Mouse (Mus musculus) c-Kit-negative CD71-positive TER-119-positive erythroid progenitor cells, embryonic 14.5 days (primary cell): ENCODE results near the gene Btg2.

ENCODE experiments used
- DNase-seq: peaks from one replicate; pipeline ENCODE4 v3.0.0-alpha.2; 2013; ENCODE audit warnings: low read depth, low spot score

Btg2 gene

DNA sequence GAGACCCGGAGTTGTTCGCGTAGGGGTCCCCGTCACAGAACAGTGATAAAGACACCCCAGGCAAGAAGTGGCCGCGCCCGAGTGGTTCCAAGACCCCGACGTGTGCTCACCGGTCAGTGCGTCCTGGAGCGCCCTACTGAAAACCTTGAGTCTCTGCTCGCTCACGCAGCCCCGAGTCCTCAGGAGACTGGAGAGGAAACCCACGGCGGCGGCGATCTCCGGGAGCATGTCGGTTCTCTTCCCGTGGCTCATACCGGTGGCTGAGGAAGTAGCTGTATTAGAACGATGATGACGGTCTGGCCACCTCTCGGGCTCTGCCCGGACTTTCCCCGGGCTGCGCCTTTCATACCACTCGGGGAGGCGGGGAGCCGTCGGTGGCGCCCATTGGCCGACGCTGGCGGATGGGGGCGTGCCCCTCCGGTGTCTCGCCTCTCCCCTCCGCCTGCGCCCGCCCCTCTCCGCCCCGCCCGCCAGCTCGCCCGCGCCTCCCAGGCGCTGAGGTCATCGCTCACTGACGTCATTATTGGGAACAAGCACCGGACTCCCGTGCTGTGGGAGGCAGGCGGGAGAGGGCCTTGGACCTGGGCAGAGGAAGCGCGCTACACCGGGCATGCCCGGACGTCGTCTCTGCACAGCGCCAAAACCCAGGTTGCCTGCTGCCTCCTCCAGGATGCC is at the start of gene Btg2:
TSS of gene Btg2 (minus strand) at position 319 of the 675 bp plus-strand sequence.
- peak; percentile 95 for DNase-seq

DNA sequence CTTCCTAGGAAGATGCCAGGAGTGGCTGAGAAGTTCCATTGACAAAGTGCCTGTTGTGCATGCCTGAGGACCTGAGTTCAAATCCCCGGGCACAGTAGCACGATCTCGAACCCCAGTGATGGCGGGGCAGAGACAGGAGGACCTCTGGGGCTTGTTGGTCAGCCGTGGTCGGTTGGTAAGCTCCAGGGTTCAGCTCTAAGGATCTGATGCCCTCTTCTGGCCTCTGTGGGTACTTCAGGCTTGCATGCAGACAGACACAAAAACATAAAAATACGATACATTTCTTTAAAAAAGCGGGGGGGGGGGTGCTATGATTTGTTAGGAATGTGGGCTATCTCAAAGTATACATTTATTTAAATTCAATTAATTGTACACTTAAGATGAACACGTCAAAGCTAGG is 43.3 kb upstream of the Btg2 start:
- no peak for DNase-seq

DNA sequence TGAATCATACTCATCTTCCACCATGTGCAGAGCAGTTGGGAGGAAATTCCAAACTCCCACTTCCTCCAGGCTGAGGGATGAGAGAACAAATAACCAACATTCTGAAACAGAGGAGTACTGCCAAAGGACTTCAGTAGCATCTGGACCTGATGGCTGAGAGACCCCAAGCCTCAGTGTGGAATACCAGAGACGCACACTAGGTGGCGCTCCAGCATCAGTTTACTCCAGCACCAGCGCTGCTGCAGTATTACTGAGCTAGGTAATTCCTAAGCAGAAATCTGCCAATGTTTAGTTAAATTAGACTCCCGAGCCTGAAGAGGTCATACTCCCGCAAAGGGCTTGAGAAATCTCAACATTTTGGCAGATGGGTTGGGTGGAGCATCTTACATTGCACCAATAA is 41.3 kb upstream of the Btg2 start:
- peak; percentile 56 for DNase-seq

DNA sequence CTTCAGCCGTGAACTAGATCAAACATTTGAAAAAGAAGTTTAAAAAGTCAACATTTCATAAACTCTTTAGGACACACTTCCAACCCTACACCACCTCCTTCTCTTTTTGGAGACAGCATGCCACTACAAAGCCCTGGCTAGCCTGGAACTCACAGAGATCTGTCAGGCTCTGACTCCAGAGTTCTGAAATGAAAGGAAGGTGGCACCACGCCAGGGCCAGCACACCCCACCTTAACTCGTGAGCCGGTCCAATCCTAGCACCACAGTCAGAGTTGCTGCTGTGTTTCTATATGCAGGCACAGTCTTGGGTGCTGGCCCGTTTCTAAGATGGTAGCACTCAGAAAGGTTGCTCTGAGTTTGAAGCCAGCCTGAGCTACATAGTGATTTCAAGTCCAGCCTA is 38.2 kb upstream of the Btg2 start:
- no peak for DNase-seq

DNA sequence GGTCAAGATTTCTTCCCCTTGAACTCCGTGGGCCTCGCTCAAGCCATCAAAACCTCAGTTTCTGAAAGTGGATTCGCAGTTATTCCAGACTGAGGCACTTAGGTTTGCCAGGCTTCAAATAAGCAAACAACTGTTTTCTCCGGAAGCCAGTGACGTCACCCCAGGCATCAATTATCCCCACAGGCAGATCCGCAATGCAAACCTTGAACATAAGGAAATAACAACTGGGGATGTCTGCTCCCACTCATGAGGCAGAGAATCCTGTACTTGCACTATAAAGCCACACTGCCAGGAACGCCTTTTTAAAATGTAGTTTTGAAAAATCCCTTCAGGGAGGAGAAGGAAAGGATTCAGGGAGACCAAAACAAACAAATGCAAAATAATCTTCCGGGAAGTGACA is 36.5 kb upstream of the Btg2 start:
- no peak for DNase-seq

DNA sequence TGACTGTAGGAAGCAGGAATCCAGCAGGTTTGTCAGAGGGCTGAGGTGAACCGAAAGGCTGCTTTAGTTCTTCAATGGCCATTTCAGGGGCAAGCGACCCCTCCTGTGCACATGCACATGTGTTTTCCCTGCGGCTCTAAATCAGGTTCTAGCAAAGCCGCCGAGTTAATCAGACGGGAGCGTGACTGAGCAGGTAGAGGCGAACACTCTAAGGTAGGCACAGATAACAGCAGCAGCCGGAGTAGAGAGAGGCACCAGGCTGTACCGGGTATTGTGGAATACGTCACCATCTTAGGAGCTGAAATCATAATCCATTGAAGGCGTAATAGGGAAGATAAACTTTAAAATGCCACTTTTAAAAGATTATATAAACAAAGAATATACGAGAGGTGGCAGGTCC is 35.8 kb upstream of the Btg2 start:
- no peak for DNase-seq

DNA sequence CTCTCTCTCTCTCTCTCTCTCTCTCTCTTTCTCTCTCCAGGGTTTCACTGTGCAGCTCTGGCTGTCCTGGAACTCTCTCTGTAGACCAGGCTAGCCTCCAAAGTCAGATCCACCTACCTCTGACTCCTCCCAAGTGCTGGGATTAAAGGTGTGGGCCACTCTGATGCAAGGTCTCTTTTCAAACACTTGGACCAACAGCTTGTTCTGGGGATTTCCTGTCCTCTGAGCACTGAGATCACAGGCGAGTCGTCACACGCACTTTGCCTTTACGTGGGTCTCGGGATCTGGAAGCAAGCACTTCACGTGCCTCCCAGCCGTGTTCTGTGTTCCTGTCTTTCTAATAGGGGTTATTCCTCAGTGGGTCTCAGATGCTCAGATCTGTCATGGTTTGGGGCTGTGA is 35.1 kb upstream of the Btg2 start:
- DNase-seq = no peak

DNA sequence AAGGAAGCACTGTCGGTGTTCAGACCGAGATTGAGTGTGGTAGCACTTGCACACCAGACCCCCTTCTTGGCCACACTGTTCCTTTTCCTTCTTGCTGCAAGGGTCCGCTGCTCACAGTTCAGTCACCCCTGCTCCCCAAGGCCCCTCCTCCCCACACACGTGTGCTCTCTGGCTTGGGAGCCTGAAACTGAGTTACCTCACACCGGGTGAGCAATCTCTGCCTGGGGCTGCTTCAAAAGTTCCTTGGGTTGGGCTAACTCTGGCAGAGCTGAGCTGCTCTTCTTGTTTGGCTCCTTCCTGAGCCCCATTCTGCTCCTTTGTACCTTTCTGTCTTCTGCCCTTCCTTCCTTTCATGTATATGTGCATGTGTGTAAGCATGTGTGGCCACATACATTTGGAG is 34.6 kb upstream of the Btg2 start:
- DNase-seq = no peak

DNA sequence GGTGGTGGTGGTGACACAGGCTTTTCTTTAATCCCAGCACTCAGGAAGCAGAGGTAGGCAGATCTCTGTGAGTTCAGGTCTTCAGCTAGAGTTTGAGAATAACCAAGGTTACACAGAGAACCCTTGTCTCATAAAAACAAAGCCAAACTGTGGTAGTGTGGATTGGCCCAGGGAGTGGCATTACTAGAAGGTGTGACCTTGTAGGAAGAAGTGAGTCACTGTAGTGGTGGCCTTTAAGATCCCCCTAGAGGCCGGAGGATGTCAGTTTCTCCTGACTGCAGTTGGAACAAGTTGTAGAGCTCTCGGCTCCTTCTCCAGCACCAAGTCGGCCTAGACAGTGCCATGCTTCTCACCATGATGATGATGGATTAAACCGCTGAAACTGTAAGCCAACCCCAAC is 32.1 kb upstream of the Btg2 start, which contains the start of gene Chit1:
TSS of gene Chit1 (plus strand) at position 264 of the 400 bp plus-strand sequence.
- no peak for DNase-seq

DNA sequence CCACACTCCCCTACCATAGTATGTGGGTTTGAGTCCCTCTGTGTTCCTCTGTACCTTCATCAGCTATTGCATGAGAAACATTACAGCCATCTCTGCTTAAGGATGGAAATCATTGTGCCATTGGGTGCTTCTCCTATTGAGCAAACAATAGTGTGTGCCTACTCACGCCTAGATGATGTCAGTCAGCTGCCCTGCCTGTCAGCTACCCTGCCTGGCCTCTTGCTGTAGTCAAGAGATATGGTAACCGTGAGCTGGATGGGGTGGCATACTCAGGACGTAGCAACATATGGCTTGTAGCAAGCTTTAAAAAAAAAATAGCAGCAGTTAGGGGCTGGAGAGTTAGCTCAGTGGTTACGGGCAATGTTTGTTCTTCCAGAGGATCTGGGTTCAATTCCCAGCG is 31.5 kb upstream of the Btg2 start:
- no peak for DNase-seq

DNA sequence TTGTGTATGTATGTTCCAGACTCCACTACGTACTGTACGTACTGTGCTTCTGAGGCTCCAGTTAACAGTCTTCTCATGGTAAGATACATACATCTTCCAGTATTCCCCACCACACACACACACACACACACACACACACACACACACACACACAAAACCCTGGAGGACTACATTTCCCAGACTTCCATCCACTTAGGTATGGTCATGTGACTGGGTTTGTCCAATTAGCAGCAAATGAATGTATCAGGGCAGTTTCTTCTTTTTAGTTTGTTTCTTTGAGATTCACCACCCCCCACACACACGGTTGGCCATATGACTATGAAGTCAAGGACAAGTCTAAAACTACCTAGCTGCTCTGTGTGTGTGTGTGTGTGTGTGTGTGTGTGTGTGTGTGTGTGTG is 31.1 kb upstream of the Btg2 start:
- no peak for DNase-seq

DNA sequence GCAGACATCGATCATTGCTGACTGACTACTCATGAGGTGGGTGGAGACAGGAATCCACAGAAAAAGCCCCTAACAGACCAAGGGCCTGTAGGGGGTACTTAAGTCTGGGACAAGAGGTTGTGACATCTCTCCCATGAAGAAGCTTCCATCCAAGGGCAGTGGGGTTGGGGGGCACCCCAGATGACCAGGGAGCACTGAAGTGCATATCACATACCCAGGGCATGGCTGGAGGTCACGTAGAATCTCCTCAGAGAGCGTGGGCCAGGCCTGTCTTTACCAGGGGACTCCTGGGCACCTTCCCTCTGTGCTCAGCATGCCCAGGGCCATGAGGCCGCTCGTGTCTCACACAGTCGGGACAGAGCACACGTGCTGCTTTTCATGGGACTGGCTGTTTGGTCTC is 28.9 kb upstream of the Btg2 start:
- no peak for DNase-seq

DNA sequence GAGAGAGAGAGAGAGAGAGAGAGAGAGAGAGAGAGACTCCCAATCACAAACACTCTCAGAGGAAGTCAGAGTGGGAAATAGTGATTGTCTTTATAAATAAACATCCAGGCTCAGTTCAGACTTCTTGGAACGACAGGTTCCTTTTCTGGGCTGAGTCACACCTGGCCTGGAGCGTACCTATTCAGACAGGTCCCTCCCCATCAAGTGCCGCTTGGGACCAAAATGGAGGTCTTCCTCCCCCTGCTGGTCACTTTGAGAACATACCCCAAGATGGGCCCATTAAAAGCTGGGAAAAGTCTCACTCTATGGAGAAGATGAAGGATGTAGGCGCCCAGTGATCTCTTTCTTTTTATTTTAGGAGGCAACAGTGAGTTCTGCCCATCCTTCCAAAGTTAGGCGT is 27.8 kb upstream of the Btg2 start:
- DNase-seq = peak; percentile 70

DNA sequence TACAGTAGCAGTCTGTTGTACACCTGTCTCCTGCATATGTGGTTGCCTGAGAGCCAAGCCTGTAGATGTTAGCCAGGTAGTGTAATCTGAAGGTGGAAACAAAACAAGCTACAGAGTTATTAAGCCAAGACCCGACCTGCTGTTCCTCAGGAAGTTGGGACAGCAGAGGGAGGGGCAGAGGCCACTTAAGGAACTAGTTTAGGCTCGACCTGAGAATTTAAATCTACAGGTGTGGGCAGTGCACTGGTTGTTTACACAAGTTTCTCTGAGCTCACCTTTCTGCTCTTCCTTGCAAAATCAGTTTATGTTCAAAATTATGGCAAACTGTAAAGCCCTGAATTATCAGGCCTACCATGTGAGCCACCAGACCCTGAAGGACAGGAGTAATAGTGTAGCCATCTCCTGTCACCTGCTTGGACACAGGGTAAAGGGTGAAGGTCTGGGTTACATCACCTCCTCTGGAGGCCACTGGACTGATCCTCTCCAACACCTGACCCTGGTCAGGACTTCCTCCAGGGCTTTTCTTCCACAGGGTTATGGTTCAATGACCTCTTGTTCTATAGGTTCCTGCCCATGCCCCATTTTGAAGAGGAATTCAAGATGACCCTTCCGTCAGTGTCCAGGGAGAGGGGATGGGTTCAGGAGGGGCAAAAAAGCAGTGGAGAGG is 27.0 kb upstream of the Btg2 start:
- no peak for DNase-seq

DNA sequence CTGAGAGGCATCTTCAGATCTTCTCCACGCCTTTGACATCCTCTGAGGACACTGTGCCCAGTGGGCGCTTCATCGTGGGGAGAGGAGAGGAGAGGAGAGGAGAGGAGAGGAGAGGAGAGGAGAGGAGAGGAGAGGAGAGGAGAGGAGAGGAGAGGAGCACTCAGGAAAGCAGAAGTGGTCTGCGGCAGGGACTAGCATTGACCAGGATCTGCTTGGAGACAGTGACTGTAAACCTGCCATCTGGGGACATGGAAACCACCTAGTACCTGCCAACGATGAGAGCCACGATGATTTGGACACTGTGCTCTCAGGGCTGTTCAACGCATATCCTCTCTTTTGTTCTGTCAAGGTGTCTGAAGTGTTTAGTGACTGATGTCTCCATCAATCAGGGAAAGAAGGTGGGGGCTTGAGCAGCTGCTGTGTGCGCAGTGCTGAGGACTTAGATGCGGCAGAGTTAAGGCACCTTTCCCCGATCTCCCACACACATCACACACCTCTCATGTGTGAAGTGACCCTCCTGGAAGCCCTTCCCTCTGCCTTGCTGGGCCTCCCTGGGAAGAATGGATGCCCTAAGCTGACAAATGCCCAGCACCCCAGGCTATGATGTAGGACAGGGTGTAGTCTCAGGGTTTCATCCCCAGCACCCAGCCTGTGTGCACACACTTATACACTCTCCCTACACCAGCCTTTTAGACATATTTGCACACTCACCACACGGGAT is 26.3 kb upstream of the Btg2 start:
- DNase-seq = no peak

DNA sequence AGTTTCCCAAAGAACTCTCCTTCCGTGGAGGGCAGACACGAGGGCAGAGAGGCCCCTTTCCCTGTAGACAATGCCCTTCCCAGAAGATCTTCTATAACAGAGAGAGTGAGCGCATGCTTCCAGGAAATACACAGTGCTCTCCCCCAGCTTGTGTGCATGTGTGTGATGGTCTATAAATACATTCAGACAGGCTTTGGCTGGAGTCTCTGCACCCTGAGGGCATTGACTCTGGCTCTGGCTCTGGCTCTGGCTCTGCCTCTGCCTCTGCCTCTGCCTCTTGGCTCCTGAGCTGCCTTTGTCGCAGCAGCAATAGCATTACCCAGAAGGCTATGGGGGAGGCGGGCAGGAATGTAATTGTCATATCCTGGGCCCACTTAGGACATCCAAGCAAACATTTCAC is 24.9 kb upstream of the Btg2 start:
- no peak for DNase-seq

DNA sequence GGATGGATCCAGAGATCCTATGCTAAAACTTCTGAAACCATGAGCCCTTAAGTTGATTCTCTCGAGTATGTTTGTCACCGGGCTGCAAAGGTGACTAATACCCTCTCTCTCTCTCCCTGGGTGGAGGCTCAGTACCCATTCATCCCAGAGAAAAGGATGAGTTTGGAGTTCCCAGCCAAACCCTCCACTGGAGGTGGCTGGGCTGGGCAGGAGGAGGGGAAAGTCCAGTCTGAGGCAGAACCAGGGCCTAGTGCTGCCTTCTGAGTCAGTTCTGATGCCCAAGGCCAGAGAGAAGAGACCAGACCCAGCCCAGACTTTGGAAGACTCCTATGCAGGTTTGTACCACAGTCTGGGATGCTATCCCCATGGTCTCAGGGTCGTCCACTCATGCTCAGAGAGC is 22.7 kb upstream of the Btg2 start:
- DNase-seq = no peak

DNA sequence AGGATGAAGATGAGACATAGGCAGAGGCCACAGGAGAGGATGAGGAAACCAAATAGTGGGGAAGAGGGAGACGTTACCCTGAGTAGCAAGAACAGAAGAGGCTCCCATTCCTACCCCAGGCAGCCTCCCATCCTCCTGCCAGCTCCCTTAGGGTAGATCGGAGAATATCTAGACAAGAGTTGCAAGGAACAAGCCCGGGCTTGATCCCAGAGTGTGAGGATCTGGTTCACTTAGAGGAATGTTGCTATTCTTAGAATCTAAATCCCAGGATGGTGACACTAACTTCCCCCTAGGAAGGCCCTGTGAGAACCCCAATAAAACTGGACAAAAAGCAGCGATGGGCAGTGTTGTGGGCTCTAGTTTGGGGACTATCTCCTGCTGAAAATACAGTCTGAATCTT is 22.0 kb upstream of the Btg2 start:
- no peak for DNase-seq

DNA sequence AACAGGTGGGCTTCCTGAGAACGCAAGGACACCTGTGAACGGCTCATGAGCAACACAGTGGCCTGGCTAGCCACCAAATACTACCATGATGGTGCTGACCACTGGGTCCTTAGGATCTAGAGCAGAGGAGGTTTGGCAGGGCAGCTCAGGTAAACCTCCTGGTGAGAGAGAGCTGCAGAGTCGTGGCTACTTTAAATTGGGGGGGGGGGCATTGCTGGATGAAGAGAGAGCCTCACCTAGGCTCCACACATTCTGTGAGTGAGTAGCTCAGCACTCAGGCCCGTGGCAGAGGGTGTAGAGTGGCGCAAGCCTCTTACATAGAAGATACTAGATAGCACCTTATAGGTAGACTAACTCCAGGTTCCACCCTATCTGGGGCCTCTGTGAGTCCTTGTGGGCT is 21.5 kb upstream of the Btg2 start:
- no peak for DNase-seq

DNA sequence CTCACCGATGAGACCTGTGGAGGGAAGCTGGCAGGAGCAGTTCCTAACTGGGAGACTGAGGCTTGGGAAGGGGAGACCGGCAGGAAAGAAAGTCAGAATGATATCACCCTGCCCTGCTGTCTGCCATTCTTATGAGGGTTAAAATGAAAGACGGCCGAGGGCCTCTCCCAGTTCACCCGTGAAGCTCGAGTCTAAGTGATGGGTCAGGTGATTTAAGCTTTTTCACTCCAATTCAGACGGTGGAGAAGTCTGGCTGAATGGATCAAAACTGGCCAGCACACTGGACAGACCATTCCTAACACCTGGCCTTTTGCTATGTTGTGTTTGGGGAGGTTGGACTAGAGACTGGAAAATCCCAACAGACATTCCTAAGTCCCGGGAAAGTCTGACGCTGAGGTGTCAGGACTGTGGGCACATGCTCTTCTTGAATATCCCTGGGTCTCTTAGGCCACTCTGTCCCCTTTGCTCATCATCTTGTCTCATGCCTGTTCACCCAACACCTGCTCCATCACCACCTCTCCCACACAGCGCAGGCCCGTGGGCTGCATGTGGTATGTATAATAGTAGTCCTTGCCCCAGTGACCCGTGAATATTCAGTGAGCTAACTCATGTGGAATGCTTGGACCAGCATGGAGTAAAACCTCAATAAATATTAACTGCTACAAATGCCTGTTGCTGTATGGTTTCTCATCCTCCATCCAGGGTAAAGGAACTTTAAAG is 20.8 kb upstream of the Btg2 start:
- DNase-seq = no peak

DNA sequence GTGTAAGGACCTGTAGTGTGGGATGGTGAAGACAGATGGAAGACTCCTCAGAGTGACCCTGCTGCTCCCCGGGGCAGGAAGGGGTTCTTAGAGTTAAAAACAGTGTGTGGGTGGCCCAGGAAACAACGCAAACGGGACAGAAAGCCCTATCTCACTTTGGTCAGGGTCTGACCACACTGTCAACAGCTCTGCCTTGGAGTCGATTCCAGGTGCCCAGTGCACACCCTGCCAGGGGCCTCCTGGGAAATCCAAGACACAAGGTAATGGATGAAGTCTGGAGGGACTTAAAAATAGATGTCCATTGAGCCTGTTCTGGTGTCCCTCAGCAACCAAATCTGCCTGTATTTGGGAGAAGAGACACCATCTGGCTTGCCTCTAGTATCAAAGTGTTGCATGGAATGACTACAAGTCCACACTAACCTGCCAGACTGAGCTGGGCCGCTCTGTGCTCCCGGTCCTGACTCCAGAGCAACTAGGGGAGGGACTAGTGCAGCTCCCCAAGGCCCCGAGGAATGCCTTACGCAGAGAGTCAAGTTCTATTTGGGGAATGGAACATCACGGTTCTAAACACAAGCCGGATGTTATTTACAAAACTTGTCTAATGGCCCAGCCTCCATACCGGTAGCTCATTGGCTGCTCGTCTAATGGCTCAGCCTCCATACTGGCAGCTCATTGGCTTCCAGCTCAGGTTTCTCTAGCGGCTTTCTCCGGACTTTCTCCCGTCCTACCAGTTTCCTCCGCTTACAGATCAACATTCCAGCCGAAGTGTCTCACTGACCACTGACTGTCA is 20.0 kb upstream of the Btg2 start:
- DNase-seq = peak; percentile 82
